Mouse (Mus musculus): Measurements from ENCODE around the gene Tcl1b4.
"Not testable (repeated sequence)": the region's sequence is repeated elsewhere in the genome, so short reads cannot be mapped to it uniquely, and the experiment has no call there.

Gene Tcl1b4

DNA sequence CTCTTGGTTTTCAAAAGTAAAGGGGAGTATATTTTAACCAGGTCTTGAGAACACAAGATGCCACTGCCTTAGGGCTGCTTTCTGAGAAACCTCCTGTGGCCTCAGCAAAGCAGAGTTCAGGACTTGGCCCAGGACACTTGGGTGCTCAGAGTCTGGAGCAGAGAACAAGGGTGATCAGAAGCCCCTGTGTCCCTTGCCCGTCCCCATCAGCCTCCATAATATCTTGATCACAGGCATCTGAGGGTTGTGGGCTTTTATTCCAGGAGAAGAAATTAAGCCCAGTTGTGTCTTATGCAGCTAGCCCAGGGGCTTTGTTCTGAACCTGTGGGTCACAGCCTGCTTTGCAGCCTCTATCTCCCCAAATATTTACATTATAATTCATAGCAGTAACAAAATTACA is at the start of gene Tcl1b4:
Gene Tcl1b4 (plus strand): TSS at position 301 of the 400 bp plus-strand sequence.
- not testable (repeated sequence) for DNase-seq

DNA sequence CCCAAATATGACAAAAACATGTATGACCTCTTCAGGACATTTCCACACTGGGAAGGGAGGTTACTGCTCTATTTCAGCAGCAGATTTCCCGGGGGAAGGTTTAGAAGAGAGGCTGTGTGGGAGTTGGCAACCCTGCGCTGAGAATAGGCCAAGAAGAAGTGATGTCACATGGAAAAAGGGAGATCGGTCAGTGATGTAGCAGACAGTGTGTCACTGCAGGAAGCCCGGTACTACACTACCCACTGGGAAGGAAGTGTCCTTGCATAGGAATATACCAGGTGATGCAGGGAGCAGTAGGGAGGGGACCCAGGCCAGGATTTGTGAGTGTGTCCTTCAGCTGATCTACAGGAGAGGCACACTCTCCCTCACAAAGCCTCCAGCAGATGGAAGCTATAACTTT is 46.5 kb upstream of the Tcl1b4 start:
- not testable (repeated sequence) for DNase-seq

DNA sequence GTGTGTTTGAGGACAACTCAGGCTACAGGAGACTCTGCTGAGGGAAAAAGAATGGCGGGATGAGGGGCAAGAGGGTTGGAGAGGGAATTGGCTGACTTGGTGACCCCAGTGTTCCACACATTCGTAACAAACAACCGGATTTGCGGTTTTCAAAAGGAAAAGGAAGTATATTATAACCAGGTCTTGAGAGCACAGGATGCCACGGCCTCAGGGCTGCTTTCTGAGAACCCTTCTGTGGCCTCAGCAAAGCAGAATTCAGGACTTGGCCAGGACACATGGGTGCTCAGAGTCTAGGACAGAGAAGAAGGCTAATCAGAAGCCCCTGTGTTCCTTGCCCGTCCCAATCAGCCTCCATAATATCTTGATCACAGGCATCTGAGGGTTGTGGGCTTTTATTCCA is 42.9 kb upstream of the Tcl1b4 start:
- no peak for DNase-seq

DNA sequence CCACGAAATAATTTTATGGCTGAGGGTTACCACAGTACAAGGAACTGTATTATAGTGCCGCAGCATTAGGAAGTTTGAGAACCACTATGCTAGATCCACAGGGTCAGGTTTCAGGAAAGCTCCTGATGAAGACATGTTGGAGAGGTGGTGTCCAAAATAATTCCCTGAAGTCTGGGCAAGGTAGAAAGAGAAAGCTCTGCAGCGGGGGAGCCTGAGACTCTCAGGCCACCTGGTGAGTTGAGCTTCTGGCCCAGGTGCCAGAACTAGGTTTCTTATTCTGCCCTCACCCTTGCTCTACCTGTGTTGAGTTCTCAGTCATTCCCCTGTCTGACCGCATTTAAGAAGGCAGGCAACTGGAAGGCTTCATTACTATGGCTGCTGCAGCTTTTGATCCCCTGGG is 42.4 kb upstream of the Tcl1b4 start, which contains the start of gene Tcl1b1:
Gene Tcl1b1 (plus strand): TSS at position 301 of the 400 bp plus-strand sequence.
- DNase-seq, result no peak

DNA sequence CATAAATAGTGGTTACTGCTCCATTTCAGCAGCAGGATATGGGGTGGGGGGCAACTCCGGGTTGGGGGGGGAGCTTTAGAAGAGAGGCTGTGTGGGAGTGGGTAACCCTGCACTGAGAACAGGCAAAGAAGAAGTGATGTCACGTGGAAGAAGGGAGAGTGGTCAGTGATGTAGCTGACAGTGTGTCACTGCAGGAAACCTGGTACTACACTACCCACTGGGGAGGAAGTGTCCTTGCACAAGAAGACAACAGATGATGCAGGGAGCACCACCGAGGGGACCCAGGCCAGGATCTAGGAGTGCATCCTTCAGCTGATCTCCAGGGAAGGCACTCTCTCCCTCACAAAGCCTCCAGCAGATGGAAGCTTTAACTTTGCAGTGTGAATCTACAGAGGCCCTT is 35.0 kb upstream of the Tcl1b4 start:
- no peak for DNase-seq

DNA sequence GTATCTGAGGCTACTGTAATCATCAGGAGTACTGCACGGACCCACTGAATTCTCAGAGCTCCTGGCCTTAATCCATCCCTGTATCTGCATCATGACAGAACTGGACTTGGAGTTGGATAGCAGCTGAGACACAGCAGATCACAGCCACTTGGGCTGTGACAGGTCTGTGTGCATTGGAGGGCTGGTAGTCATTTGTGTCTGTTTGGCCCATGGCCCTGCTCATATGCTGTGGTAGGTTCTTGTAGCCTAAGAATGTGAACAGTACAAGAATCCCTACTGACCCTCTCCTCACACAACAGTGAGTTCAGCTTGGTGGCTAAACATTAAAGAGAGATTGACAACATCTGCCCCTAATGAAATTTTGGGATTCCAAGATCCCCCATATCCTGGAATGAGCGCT is 28.4 kb upstream of the Tcl1b4 start:
- DNase-seq, result no peak

DNA sequence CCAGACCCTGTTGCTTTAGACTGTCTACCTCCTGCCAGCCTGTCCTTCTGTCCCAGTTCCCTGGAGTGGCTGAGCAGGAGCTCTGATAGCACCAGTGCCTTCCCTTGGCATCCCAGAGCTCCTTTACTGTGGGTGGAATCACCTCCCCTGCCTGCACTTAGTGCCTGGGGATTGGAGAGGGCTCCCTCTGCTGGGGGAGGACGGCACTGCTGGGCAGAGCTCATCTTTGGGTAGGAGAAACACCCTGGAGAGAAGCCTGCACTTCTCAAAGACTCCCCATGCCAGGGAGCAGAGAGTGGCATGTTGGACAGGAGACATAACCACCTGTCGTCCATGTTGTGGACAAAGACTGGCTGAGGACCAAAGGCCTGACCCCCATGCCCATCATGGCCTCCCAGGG is 27.4 kb upstream of the Tcl1b4 start:
- DNase-seq, result peak; percentile 6

DNA sequence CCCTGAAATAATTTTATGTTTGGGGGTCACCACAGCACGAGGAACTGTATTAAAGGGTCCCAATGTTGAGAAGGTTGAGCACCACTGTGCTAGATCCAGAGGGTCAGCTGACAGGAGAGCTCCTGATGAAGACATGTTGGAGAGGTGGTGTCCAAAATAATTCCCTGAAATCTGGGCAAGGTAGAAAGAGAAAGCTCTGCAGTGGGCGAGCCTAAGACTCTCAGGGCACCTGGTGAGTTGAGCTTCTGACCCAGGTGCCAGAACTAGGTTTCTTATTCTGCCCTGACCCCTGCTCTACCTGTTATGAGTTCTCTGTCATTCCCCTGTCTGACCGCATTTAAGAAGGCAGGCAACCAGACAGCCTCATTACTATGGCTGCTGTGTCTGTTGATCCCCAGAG is 25.7 kb upstream of the Tcl1b4 start, which contains the start of gene Tcl1b5:
Gene Tcl1b5 (plus strand): TSS at position 301 of the 400 bp plus-strand sequence.
- not testable (repeated sequence) for DNase-seq

DNA sequence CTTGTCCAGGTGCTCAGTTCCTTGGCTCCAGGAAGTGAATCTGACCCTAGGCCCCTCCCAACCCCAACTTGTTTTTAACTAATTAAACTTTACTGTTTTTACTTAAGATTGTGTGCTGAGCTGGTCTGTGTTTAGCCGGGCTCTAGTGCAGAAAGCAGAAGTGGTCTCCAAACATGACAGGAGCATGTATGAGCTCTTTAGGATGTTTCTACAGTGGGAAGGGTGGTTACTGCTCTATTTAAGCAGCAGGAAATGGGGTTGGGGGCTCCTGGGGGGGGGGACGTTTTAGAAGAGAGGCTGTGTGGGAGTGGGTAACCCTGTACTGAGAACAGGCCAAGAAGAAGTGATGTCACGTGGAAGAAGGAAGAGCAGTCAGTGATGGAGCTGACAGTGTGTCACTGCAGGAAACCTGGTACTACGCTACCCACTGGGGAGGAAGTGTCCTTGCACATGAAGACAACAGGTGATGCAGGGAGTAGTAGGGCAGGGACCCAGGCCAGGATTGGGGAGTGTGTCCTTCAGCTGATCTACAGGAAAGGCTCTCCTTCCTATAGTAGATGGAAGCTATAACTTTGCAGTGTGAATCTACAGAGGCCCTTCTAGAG is 20.6 kb upstream of the Tcl1b4 start:
- not testable (repeated sequence) for DNase-seq

DNA sequence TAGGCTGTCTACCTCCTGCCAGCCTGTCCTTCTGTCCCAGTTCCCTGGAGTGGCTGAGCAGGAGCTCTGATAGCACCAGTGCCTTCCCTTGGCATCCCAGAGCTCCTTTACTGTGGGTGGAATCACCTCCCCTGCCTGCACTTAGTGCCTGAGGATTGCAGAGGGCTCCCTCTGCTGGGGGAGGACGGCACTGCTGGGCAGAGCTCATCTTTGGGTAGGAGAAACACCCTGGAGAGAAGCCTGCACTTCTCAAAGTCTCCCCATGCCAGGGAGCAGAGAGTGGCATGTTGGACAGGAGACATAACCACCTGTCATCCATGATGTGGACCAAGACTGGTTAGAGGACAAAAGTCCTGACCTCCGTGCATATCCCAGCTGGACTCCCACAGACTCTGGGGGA is 12.8 kb upstream of the Tcl1b4 start:
- DNase-seq, result not testable (repeated sequence)

DNA sequence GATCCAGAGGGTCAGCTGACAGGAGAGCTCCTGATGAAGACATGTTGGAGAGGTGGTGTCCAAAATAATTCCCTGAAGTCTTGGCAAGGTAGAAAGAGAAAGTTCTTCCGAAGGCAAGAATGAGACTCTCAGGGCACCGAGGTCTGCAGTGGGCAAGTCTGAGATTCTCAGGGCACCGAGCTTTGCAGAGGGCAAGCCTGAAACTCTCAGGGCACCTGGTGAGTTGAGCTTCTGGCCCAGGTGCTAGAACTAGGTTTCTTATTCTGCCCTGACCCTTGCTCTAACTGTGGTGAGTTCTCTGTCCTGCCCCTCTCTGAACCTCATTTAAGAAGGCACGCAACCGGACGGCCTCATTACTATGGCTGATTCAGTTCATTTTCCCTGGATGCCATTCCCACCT is 11.0 kb upstream of the Tcl1b4 start, which contains the start of gene Tcl1b3:
Gene Tcl1b3 (plus strand): TSS at position 301 of the 400 bp plus-strand sequence.
- not testable (repeated sequence) for DNase-seq

DNA sequence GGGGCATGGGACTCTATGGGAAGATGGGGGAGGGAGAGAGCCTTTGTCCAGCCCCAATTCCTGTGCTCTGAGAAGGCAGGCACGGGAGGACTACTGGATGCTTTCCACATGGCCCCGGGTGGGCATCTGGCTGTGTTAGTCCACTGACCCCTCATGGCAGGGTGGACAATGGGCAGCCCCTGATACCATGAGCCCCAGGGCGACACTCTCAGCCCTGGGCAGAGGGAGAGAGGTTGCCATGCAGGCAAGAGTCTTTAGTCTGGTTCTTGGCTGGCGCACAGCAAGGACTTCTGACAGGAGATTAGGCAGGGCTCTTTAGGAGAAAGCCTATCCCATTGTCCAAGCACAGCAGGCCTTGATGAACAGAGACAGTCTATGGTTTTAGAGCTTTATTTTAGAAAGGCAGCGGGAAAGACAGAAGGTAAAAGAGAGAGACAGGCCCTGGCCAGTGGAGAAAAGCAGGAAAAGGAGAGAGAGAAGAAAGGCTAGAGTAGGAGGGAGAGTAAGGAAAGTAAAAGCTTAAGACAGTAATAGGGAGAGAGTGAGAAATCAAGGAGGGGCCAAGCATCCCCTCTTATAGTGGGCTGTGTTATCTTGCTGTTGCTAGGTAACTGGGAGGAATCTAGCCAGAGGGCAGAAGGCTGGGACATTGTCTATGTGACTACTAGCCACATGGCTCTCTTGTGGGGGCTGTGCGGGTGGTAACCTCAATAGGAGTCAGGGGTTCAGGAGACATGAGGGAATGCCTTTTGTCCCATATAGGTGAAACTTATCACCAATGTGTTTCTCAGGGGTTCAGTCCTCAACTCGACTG is 1.9 kb upstream of the Tcl1b4 start:
- DNase-seq, result not testable (repeated sequence)

DNA sequence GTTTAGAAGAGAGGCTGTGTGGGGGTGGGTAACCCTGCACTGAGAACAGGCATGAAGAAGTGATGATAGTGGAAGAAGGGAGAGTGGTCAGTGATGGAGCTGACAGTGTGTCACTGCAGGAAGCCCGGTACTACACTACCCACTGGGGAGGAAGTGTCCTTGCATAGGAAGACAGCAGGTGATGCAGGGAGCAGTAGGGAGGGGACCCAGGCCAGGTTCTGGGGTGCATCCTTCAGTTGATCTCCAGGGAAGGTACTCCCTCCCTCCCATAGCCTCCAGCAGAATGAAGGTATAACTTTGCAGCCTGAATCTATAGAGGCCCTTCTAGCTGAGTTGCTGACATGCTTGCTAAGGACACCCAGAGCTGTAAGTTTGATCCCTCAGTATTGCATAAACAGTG is 5.3 kb downstream of the Tcl1b4 start:
- DNase-seq, result no peak

DNA sequence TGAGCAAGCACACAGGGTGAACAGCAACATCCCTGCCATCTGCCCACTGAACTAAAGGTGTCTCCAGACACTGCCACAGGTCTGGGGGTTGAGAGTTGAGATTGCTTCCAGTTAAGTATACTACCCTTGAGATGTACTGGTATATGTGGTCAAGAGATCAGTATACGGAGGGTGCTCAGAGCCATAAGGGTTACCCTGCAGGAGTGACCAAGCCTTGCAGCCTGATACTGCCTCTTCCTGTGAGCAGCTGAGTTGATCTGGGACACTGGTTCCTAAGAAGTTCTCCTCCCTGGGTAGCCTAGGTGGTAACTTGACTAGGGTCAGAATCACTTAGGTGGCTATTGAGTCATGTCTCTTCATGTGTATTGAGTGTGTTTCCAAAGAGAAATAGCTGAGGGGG is 6.7 kb downstream of the Tcl1b4 start:
- no peak for DNase-seq

DNA sequence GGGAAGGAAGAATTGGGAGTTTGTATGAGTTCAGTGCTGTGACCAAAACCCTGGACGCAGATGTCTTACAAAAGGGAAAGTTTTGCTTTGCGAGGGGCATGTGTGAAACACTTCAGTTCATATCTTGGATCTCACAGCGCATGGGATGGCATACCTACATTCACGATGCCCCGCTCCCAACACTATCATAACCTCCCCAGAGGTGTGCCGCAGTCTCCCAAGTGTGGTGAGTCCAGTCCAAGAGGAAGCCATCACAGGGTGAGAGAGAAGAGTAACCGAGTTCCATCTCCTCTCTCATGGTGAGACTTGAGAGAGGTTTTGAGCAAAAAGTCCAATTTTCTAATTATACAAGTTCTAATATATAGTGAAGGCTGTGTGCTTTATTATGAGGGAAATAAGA is 7.5 kb downstream of the Tcl1b4 start:
- DNase-seq, result no peak

DNA sequence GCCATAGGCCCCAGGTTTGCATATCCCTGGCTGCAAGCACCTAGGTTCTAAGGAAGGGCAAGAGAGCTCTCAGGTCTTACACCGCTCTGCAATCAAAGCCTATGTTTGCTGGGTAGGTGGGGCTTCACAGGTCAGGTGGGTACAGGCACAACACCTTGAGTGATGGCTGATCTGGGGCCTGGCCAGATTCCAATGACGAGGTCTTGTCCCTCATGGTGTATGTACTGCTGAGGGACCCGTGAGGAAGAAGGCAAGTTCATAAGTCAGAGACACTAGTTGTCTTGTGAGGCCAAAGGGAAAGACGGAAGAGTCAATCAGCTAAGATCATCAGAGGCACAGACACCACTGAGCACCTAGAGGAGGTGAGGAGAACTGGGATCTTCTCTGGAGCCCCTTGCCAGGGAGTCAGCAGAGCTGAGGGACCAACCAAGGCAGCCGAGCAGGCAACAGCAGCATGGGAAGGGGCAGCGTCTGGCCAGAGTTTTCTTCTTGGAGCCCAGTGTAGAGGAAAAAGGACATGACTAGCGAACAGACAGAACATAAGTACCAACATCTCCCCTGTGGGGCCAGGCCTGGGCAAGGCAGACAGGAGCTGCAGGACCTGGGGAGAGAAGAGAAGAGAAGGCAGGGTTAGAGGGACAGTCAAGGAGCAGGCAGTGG is 15.5 kb downstream of the Tcl1b4 start:
- DNase-seq, result no peak

DNA sequence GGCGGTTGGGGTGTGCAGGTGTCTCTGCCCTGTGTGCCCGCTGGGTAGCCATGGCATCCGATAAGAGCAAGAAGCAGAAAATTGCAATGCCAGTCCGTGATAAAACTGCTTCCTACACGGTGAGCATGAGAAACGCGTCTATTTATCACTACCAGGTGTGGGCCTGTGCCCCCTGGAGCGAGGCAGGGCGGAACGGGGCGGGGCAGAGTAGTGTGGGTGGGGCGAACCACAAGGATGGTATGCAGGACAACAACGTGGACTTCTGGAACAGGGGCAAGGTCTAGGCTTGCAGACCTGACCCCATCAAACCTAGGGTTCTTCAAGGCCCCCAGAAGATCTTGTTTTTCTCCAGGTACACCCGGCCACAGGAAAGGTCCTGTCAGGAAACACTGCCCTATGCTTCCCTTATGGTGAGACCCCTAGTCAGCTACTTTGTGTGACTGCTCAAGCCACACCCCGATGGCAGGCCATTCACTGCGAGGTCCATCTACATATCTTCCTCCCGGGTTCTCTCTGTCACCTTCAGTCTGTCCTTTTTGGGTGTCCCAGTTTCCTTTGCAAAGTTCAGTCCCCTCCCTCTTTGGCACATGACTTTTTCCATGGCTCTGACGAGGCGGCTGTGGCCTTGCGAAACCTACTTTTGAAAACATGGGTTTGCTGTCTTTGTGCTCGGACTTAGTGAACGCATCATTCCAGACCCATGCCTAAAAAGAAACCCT is 21.0 kb downstream of the Tcl1b4 start, which contains the start of gene Tcl1:
Gene Tcl1 (minus strand): TSS at position 193 of the 719 bp plus-strand sequence.
- DNase-seq, result no peak

DNA sequence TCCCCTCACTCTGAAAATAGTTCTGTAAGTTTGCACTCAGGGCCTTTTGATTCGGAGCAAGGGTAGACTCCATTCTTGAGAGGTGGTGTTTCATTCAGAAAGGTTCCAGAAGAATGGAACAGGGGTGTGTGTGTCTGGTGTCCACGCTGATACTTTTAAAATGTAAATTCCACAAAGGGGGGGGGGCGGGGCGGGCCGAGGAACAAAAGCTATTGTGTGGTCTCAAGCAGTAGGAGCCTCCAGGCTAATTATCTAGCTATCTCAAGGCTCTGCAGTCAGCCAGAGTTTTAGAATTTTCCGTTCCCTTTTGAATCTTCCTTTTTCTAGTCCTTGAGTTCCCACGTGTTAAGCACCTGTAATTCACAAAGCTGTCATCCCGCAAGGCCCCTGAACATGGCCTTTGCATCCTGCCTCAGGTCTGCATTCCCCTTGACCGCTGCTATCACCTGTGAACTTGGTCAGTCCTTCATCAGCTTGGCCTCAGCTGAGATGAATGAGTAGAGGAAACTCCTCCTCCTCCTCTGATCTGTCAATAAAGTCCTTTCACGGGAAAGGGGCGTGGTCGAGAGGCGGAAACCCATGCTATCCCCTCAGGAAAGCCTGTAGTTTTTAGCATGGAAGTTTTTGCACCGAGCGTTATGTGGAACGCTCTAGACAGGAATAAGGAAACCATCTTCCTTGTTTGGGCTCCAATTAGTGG is 23.0 kb downstream of the Tcl1b4 start:
- DNase-seq, result no peak

DNA sequence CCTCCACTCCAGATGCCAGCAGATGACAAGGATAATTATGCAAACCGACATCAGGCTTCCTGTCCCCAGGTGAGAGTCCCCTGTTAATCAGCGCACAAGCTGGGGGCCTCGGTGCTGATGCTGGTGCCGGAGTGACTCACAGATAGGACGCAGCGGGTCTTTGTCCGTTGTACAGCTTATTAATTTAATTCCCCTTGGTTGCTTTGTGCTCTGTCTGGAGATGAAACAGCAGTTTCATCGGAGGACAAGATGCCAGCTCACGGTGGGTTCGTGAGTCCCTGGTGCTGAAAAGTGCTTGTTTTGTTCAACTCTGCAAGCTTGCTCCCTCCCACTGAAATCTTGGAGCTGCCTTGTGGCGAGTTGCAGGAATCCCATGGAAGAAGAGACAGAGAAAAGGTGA is 32.6 kb downstream of the Tcl1b4 start:
- DNase-seq, result no peak

DNA sequence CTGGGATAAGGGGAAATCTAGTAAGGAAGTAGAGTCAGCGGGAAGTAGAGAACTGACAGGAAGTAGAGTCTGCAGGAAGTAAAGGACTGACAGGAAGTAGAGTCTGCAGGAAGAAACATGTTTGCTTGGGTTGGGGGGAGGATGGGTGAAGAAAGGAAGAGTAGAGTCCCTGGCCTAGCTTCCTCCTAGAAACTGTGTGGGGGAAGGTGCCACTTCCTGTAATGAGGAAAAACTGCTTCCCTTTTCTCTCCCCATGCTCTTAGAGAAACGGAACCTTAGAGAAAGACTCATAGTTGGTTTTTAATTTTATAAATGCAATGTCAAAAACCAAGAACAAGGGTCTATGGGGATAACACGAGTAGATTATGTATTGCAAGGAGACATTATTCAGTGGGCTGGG is 33.3 kb downstream of the Tcl1b4 start:
- DNase-seq, result no peak

DNA sequence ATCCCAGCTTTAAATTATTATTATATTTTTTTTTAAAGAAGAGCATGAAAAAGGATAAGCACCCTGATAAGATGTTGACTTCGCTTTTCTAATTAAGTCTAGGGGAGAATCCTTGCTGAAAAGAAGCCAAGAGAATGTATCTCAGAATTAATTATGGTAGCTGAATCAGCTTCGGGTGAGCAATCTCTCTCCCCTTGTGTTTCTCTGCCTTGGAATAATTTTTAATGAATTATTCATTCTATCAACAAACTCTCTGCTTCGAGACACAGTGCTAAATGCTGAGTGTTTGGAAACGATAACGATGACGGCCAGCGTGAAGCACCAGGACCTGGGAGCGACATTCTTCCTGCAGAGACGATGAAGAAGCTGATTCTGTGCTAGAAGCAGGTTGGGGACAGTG is 37.3 kb downstream of the Tcl1b4 start:
- no peak for DNase-seq

DNA sequence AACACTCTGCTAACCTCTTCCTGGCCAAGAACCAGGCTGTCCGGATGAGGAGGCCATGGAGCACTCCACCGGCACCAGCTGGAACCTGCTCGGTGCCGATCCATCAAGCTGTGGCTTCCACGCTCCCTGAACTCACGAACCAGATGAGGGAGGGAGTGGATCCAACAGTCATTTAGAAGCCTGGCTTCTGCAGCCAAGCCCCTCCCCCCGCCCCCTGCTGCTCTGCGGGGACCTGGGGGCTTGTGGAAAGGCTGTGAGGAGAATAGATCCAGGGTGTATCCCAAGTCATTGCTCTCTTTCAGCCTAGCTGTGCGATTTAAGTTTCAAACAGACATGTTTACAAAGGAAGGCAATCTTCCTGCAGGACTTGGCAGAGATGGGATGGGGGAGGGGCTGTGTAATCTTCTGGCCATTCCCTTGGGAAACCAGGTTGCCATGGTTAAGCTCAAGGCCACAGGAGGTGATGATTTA is 47.0 kb downstream of the Tcl1b4 start:
- peak; percentile 10 for DNase-seq

All from liver (tissue).